Mouse (Mus musculus): ENCODE data around the gene Prkg2.
A peak's percentile ranks its signal among the peaks of the same experiment; 100 is the strongest.

Gene Prkg2

DNA sequence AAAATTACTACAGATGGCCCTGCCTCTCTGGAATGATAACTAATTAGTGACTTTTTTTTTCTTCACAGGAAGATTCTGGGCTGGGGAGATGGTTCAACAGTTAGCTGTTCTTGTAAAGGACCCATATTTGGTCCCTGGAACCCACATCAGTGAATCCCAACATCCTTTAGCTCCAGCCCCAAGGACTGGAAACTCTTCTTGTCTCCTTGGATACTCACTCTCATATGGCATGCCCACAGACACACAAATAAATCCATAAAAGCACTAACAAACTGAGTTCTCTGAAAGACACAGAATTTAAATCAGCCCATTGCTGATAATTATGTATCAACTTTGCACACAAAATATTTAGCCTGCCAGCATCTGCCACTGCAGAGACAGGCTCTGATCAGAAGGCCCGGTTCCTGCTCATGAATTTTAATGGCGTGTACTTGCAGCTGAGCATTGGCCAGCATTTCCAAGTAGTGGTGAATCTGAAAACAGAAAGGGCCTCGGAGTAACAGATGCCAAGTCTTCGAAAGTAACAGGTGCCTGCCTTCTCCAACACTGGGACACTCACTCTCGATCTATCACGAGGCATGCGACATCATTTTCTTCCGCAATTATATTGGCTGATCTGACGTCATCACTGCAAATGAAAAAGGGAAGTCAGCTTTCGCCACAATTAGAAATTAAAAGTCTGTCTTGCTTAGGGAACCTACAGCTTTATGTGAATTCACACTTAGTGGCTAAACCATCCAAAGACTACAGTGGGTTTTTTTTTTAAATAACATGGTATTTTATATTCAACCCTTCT is 61.1 kb downstream of the Prkg2 start:
- DNase-seq = peak in 1 of 2 experiments; percentile 10

DNA sequence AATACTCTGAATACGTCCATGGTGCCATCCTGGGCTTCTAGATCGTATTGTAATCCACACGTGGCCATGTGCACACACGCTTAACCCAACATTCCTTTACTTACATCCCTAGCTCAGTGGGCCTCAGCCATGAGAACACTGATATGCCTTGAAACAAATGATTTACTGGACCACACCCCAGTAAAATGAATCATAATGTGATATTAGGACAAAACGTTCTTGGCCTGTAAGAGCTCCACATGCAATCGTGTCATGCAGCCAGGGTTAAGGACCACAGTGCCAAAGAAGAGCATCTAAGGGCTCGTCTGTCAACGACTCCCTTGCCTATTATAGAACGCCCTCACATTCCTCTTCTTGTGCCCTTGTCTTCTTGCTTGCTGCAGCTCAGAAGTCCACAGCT is 70.5 kb downstream of the Prkg2 start:
- DNase-seq = no peak

DNA sequence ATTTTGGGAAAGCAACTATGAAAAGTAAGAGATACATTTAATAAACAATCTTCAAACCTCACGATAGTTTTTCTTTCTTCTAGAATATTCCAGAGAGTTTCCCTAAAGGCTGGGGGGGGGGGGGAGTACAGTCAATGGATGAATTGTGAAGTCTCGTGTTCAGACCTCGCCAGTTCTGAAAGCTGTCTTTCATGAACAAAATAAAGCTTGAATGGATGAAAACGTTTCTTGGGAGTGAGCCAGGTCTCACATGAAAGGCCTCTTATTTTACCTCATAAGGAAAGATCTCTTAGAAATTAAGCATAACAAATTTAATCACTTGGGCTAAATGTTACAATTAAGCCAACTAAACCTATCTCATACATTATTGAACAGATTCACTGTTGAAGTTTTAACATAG is 72.0 kb downstream of the Prkg2 start:
- no peak for DNase-seq

DNA sequence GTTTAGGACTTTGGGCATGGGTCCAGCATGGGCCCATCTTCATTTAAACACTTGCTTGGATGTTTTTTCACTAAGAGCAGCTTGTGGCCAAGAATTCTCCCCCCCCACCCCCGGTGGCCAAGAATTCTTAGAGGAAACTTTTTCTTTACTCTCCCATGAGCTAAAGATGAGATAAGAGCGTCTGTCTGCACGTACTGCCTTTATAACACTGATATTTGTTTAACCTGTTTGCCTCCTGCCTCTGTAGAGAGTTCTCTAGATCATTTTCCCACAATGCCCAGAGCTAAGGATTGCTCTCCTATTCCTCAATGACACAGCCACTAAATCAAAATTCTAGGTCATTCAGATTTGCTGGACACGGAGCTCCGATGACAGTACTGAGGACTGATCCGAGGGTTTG is 72.8 kb downstream of the Prkg2 start:
- no peak for DNase-seq

DNA sequence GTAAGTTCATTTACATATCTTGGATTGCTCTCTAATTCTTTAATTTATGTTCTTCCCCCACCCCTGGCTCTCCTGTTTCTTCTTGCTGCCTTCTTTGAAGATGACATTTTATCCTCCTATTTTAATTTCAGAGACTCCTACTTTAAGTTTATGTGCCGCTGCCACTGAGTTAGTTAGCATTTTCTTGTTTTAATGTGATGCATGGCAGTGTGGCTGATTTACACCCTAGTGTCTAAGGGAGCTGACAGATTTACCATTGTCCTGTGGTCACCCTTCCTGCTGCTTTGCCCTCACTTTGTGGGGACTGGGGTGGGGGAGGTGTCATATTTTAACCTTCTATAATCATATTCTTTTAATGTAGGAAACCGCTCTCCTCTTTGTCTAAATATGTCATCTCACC is 74.7 kb downstream of the Prkg2 start:
- no peak for DNase-seq

DNA sequence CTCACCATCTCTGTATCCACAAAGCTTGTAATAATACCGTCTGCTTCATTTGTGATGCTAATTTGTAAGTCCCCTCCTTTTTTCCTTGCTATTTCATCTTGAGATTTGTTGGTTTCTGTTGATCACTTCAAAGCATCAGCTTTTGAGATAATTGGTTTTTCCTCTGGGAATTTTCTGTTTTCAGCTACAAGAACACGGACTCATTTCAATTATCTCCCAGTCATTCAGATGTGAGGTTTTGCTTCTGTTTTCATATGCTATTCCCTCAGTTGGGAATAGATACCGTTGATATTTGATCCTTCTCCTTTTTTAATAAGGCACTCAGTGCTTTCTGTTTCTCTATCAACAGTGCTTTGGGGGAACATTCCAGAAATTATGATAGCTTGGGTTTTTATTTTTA is 81.6 kb downstream of the Prkg2 start:
- no peak for DNase-seq

DNA sequence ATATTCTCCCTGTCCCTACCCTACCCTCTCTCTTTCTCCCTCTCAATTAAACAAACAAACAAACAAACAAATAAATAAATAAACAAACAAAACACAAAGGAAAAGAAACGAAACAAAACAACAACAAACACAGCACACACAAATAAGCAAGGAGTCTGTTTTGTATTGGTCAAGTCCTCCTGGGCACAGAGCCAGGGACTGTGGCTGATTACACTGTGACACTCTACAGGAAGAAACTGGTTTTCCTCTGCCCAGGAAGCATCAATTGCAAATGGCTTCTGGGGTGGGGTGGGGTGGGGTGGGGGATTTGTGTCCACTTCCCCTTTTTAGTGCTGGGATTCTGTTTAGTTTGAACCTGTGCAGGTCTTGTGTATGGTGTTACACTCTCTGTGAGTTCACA is 83.8 kb downstream of the Prkg2 start:
- DNase-seq = peak; percentile 30 to 37

DNA sequence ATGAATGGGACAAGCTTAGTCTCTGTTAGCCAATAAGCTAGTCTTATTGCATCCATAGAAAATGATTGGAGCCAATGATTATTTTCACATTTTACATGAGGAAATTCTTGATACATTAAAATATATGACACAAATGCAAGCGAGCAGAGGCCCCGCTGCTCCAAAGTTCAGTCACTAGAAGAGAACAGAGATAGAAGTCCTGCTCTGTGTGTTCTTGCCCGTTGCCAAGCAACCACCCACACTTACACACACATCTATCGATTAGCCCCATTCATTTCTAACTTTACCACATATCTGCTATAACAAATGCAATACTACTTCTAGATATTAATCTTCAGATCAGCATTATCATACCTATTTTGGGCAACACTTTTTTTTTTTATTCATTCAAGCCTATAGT is 85.6 kb downstream of the Prkg2 start:
- DNase-seq = no peak

DNA sequence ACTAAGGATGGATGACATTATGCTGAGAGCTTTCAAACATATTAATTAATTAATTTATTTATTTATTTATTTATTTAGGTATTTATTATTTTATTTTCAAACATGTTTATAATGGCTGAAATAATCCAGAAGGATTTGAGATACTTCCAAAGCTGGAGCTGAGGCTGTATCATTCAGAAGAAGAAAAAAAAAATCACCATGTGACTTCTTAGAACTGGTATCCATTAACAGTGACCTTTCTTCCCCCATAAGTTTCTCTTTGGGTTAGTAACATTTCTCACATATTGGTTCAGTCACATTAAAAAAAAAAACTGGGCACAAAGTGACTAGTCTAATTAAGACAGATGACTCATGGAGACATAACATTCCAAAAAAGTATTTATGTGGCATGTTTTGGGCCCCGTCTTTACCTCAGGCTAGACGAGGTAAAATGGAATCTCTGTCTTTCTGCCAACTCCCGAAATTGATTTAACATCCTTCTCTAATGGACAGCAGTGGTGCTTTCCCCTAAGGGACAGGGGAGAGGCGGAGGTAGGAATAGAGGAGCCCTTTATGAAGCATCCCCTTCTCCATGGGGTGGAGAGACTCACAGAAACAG is 86.6 kb downstream of the Prkg2 start:
- DNase-seq = no peak

DNA sequence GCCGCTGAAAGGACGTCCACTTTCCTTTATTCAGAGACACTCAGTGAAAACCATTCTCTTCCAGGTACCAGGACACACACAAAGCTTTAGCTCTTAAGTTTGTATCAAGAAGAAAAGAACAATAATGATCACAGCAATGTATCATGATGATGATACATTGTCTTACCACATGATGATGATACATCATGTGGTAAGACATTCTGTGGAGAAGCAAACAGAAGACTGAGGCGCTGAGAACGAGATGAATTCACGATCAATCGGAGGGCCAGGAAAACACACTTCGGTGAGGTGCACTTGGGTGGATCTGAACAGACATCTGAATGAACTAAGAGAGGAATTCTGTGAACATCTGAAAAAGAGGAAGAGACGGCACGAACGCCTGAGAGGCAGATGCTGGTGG is 87.4 kb downstream of the Prkg2 start:
- no peak for DNase-seq

DNA sequence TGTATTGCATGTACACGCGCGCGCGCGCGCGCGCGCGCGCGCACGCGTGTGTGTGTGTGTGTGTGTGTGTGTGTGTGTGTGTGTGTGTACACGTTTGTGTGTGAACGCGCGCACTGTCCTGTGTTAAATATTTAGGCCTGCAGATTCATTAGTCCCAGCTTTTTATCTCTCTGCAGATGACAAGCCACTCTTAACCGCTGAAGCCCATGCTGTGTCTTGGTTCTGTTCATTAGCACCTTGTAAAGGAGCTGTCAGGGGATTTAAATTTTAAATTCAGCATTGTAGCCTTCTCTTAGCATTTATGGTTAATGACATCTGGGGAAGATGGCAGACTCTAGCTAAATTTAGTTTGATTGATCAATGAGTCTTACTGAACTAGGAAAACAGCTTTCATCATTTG is 90.5 kb downstream of the Prkg2 start:
- DNase-seq = no peak

DNA sequence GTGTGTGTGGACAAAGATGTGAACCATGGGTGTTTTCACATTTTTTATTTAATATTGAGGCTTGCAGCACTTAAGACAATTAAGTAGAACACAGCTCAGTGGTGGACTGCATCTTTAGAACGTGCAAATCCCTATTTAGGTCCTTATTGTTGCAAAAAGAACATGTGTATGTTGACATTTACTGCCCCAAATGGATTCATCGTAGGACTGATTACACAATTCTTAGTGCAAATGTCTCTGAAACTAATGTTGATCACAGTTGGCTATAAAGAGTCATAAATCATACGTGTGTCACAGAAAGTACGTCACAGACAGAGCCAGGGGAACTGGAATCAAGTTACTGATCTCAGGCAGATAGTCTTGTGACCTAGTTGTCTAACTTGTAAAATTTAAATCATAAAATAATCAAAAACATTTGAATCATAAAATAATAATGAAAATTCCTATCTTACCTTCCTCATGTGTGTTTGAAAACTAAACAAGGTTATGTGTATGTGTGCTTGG is 91.0 kb downstream of the Prkg2 start:
- no peak for DNase-seq

DNA sequence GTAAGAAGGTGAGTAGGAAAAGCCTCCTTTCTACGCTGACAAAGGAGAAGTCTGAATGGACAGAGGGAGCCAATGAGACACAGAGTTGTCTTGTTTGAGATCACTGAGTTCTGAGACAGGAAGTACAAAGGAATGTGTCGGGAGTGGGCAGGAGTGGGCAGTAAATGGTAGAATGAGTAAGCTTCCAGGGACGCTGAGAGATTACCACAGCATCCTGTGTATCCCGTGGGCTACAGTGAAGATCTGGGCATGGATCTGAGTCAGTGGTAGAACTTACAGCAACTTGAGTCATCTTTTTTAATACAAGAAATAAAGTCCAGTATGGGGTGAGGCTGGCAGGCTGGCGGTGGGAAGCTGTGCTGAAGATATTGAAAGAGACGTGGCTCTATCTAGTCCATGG is 93.4 kb downstream of the Prkg2 start:
- no peak for DNase-seq

DNA sequence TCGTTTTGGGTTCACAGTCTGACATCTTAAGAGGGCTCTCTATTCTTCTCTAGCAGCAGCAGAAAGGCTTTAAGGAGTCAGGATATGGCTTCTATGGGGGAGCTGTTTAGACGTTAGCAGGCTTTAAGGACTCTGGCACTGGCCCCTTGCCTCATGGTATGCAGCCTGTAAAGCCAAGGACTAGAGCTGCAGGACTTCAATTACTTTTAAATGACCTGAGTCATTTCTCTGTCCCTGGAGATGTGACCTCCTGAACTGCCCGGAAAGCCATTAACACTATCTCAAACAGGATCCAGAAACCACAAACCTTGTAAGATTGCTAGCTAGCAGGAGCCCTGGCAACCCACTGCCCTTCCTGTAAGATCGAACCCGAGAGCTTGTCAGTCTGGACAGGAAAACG is 96.4 kb downstream of the Prkg2 start:
- DNase-seq = no peak

DNA sequence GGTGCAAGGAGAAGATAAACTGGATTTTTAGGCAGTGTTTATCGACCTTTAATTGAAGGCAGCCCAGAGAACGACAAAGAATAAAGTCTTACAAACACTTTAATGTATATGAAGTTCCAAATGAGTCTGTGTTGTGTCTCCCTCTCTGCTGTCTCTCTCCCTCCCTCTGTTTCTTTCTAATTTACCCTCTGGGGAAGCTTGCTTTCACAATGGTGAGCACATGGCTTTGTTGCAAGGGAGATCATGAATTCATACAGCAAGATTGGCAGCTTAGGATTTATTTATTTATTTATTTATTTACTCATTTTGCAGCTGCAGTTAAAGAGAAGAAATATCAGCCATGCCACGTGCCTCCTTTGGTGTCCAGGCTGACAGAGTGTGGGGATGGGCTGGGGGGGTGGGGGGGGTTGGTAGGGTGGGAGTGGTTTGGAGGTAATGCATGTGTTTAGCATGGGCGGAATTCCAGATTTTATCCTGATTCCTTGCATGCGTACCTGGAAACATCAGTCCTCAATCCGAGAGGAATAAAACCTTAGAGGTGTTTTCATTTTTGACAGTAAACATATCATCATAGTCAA is 97.4 kb downstream of the Prkg2 start:
- DNase-seq = no peak

DNA sequence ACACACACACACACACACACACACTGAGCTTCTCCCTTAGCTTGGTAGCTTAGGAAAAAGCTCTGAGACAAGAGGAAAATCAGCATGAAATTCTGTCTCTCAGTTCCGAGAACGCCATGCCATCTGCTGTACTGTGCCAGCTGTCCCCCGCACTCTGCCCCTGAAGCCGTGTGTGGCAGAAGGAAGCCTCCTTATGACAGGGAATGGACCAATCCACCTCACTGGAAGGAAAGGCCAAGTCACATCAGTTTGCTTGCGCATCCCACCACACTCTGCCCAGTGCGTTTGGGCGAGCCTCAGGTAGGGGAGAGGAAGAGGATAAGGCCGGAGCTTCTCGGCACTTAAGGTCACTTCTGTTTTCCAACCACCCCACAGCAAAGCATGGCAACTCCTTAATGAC is 98.0 kb downstream of the Prkg2 start:
- peak; percentile 48 to 52 for DNase-seq

DNA sequence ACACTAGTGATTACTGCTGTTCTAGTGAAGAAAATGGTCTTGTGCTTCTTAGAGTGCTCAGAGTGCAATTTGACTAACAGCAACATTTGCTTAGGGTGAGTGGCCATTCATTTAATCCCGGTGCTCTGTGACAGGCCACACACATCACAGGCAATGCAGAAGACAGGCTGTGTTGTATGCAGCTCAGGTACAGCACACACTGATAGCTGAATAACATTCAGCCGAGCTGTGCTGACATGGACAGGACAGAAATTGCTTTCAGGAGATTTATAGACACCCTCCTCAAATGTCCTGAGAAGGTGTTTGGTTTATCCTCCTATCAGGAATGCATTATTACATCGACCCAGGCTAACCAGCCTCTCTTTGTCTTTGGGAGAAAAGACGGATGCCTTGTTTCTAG is 99.3 kb downstream of the Prkg2 start:
- DNase-seq = no peak

DNA sequence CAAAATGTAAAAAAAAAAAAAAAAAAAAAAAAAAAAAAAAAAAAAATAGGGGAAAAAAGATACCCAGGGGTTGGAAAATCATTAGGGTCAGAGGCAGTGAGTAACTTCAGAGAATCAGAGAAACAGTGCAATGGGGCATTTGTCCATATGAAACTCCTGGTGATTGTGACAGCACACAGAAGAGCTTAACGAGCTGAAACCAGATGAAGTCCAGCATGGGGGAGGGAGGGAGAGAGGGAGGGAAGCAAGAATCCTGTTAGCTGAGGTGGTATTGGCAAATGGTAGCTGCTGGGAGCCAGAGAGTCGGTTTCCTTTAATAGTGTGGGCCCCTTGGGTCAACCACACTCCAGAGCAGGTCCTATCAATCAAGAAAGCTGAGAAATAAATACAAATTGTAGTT is 100.5 kb downstream of the Prkg2 start:
- DNase-seq = no peak

DNA sequence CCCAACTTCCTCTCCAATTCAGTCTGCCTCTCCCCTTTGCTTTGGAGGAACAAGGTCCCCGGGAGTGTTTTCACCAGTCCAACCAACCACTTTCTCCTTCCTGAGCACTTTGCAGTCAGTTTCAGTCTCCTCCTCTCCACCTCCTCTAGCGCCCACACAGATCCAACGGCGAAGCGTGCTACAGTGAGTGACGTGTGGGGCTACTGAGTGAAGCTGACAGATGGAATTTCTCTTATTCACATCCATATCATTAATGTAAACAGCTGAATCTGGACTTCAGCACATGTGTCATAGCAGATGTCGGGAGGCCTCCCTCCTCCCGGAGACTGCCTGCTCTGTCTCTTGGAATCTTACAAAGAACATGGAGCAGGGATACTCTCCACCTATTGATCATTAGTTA is 101.2 kb downstream of the Prkg2 start:
- DNase-seq = no peak

DNA sequence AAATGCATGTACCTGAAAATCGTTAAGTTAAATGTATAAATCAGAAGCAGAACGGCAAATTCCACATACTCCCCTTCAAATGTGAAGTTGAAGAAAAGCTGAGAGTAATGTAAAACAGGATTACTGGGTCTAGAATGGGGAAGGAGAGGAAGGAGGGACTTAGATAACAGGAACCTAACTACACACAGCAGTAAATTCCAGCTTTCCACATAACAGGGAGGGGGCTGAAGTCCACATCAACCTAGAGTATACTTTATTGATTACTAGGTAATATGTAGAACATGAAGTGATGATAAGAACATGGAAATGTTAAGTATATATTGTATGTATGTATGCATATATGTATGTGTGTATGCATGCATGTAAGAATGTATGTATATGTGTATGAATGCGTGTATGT is 114.2 kb downstream of the Prkg2 start:
- no peak for DNase-seq

DNA sequence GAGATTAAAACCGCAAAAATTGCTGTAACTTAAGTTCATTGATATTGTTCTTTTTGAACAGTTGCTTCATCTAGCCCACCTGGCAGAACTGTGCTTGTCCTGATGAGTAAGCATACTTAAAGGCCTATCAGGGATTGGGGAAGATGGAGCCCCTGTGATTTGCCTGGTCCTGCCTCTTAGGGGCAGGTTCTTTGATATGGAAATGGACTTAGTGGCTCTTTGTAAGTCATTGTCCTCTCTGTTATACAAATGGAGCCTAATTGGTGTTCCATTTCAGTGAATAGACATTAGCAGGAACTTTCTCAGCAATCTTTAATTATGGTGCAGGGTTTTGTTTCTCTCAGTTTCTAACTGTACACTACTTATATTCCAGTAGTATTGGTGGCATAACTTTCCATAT is 115.5 kb downstream of the Prkg2 start:
- DNase-seq = no peak

DNA sequence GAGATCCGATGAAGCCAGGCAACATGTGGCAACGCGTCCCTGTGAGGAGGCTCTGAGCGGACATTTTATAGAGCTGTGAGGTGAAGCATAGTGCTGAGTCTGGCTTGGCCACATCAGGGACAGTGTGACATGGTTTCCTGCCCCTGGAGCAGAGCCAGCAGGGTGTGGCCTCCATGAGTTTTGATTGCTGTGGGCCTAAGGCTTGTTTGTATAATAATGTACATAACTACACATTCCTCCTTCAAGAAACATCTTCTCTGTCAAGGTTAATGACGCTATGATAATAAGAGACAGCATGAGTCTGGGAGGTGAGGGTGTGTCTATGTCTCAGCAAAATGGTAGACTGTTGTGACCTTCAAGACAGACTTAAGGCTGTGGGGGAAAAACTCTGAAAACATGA is 118.4 kb downstream of the Prkg2 start:
- DNase-seq = no peak

DNA sequence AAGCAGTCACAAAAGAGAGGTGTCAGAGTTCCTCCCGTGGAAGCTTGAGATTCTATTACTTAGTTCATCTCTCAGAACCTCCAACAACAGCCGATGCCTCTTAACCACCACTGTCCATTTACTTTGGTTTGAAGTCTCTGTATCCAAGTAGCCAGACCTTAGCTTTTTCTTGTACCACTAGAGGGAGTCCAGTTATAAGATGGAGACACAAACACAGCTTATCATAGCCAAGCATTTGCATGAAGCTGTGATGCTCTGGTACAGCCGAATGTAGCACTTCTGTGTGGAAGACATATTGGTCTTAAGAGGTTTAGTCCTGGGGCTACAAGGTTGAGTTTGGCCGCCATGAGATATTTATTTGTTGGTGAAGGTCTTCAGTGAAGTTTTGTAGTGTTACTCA is 134.8 kb downstream of the Prkg2 start:
- peak in 1 of 2 experiments; percentile 15 for DNase-seq

DNA sequence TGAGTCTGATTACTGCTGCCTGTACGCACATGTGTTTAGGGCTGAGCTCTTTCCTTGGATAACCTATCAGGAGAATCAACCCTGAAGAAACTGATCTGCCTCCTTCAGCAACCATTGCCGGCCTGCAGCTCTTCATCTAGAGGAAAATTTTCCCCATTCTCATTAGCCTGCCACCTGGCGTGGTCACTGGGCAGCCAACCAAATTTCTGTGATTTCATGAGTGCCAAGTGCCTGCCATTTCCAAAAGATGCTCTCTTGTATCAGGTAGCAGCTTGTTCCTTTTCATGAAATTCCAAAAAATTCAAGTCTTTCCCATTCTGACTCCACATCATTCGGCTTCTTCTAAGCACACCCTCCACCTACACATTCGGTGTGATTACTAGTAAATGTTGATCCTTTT is 136.2 kb downstream of the Prkg2 start:
- peak; percentile 82 to 84 for DNase-seq

All from cerebellum, postnatal 14 days (tissue).